Mouse (Mus musculus): Measurements from ENCODE around the gene Mafb.

Mafb gene

GRCm38 (mm10) chr2:160363201-160363600 is 3.7 kb downstream of the Mafb start:
- no peak for DNase-seq (ENCODE audit: low spot score)

GRCm38 (mm10) chr2:160361442-160362121 is 5.3 kb downstream of the Mafb start:
- no peak for DNase-seq (ENCODE audit: low spot score)

GRCm38 (mm10) chr2:160360234-160360874 is 6.5 kb downstream of the Mafb start:
- no peak for DNase-seq (ENCODE audit: low spot score)

- DNase-seq (ENCODE audit: low spot score): no peak
Observed at GRCm38 (mm10) chr2:160358896-160359295, 8.0 kb downstream of the Mafb start.

GRCm38 (mm10) chr2:160357442-160357841 is 9.4 kb downstream of the Mafb start:
- no peak for DNase-seq (ENCODE audit: low spot score)

- DNase-seq (ENCODE audit: low spot score): no peak
Observed at GRCm38 (mm10) chr2:160356132-160356531, 10.7 kb downstream of the Mafb start.

GRCm38 (mm10) chr2:160354319-160354718 is 12.5 kb downstream of the Mafb start:
- DNase-seq (ENCODE audit: low spot score): no peak

- no peak for DNase-seq (ENCODE audit: low spot score)
Observed at GRCm38 (mm10) chr2:160353581-160353980, 13.3 kb downstream of the Mafb start.

GRCm38 (mm10) chr2:160351038-160351574 is 15.8 kb downstream of the Mafb start:
- DNase-seq (ENCODE audit: low spot score): no peak

- DNase-seq (ENCODE audit: low spot score): no peak
Observed at GRCm38 (mm10) chr2:160349578-160349977, 17.3 kb downstream of the Mafb start.

- no peak for DNase-seq (ENCODE audit: low spot score)
Observed at GRCm38 (mm10) chr2:160348796-160349195, 18.1 kb downstream of the Mafb start.

- no peak for DNase-seq (ENCODE audit: low spot score)
Observed at GRCm38 (mm10) chr2:160348072-160348604, 18.7 kb downstream of the Mafb start.

- no peak for DNase-seq (ENCODE audit: low spot score)
Observed at GRCm38 (mm10) chr2:160345644-160346043, 21.2 kb downstream of the Mafb start.

- no peak for DNase-seq (ENCODE audit: low spot score)
Observed at GRCm38 (mm10) chr2:160340121-160340520, 26.7 kb downstream of the Mafb start.

GRCm38 (mm10) chr2:160339595-160339994 is 27.3 kb downstream of the Mafb start:
- no peak for DNase-seq (ENCODE audit: low spot score)

GRCm38 (mm10) chr2:160336053-160336452 is 30.8 kb downstream of the Mafb start:
- DNase-seq (ENCODE audit: low spot score): no peak

- DNase-seq (ENCODE audit: low spot score): no peak
Observed at GRCm38 (mm10) chr2:160335043-160335442, 31.8 kb downstream of the Mafb start.

GRCm38 (mm10) chr2:160334111-160334661 is 32.7 kb downstream of the Mafb start, which contains the start of gene Gm826:
Gene Gm826, minus strand, starts transcription at chr2:160334162.
- no peak for DNase-seq (ENCODE audit: low spot score)

- no peak for DNase-seq (ENCODE audit: low spot score)
Observed at GRCm38 (mm10) chr2:160332516-160333325, 34.1 kb downstream of the Mafb start.

GRCm38 (mm10) chr2:160328886-160329285 is 38.0 kb downstream of the Mafb start:
- no peak for DNase-seq (ENCODE audit: low spot score)

GRCm38 (mm10) chr2:160327716-160328115 is 39.1 kb downstream of the Mafb start:
- no peak for DNase-seq (ENCODE audit: low spot score)

GRCm38 (mm10) chr2:160327167-160327566 is 39.7 kb downstream of the Mafb start:
- no peak for DNase-seq (ENCODE audit: low spot score)

Measured in urinary bladder, postnatal 25 days (tissue).